Mouse (Mus musculus) neural tube, embryonic 13.5 days (tissue): ENCODE measurements at regions not wholly inside any gene's neighbourhood (a gene's known extent, or its start where the extent isn't known, plus 50 kb on each side); places are given as distances from the start of the nearest gene placed in this dataset.

Source experiments
- ATAC-seq: fragments of 200-750 bp; cut with Nextera tagmentation; 2 replicates; pipeline ENCODE4 v1.8.0; 2017; ENCODE audit warnings: low read depth, mild to moderate bottlenecking, moderate TSS enrichment, moderate library complexity
- H3K27ac ChIP-seq: fragments of 300-500 bp; sonication (generic); replicated peaks from 2 replicates; pipeline ENCODE4 v1.5.1; 2015; ENCODE audit warnings: moderate library complexity, mild to moderate bottlenecking, inconsistent platforms
- H3K27me3 ChIP-seq: fragments of 300-500 bp; sonication (generic); 2 replicates; pipeline ENCODE4 v1.6.1; 2015; ENCODE audit warnings: mild to moderate bottlenecking, inconsistent platforms
- H3K36me3 ChIP-seq: fragments of 300-500 bp; sonication (generic); 2 replicates; pipeline ENCODE4 v1.6.1; 2015; ENCODE audit warnings: mild to moderate bottlenecking, inconsistent platforms
- H3K4me1 ChIP-seq: fragments of 300-500 bp; sonication (generic); replicated peaks from 2 replicates; pipeline ENCODE4 v1.6.1; 2015; ENCODE audit warnings: inconsistent platforms
- H3K4me2 ChIP-seq: fragments of 300-500 bp; sonication (generic); 2 replicates; pipeline ENCODE4 v1.6.1; 2015; ENCODE audit warnings: inconsistent platforms, mild to moderate bottlenecking, moderate library complexity
- H3K4me3 ChIP-seq: fragments of 300-500 bp; sonication (generic); 2 replicates; pipeline ENCODE4 v1.5.1; 2015; ENCODE audit warnings: mild to moderate bottlenecking, inconsistent platforms
- H3K9ac ChIP-seq: fragments of 300-500 bp; sonication (generic); 2 replicates; pipeline ENCODE4 v1.6.1; 2015; ENCODE audit warnings: moderate library complexity, mild to moderate bottlenecking, inconsistent platforms
- H3K9me3 ChIP-seq: fragments of 300-500 bp; sonication (generic); 2 replicates; pipeline ENCODE4 v1.6.1; 2016; ENCODE audit warnings: inconsistent platforms
- WGBS: fragments of 180-500 bp; shearing (Covaris S2); methylation state at CpG from one replicate; pipeline ENCODE4 v1.1.7; 2015; 5-methylcytosine and 5-hydroxymethylcytosine counted together

DNA sequence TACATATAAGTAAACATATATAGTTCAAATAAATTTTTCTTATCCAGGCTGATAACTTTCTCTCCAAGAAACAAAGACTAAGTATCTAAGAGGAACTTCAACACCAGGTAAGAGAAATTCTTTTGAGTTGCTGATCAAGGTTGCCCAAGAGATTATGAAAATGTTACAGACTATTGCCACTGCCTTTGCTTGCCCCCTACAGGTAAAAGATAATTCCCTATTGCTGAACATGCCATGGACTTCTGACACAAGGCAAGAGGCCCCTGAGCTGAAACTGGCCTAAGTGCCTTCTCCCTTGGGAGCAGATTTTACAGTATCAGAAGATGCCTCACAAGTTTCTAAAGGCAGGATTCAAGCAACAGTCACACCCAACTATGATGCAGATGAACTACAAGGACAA is 2914.2 kb upstream of the Gm6569 start:
- no peak overlapping the region for H3K9ac ChIP-seq
- no peak for ATAC-seq
- H3K4me3 ChIP-seq = no peak overlapping the region
- no peaks in the 10 kb centered on the region for H3K4me1 ChIP-seq
- no peaks in the 10 kb centered on the region for H3K36me3 ChIP-seq
- H3K27ac ChIP-seq = no peak overlapping the region
- H3K9me3 ChIP-seq = no peaks in the 10 kb centered on the region
- no peaks in the 10 kb centered on the region for H3K27me3 ChIP-seq
- H3K4me2 ChIP-seq = no peak overlapping the region

GRCm38 (mm10) chr15:70920862-70921261 is 2913.5 kb upstream of the Gm6569 start:
- H3K4me3 ChIP-seq = no peak overlapping the region
- no peak overlapping the region for H3K9ac ChIP-seq
- no peaks in the 10 kb centered on the region for H3K4me1 ChIP-seq
- H3K4me2 ChIP-seq = no peak overlapping the region
- no peak overlapping the region for H3K27ac ChIP-seq
- no peaks in the 10 kb centered on the region for H3K27me3 ChIP-seq
- ATAC-seq = peak; percentile 53; the same call in 1 of the 2 replicates
- WGBS = 48% methylated on average over 2 of the region's 2 CpGs
- no peaks in the 10 kb centered on the region for H3K36me3 ChIP-seq
- H3K9me3 ChIP-seq = no peaks in the 10 kb centered on the region
